Mouse (Mus musculus) hindbrain, embryonic 11.5 days (tissue): ENCODE measurements around the gene Il1a. TPM values are rescaled to one million over a fixed set of nuclear protein-coding genes. Genes with fewer than 3 reads are reported as not detected.

Source experiments
- ATAC-seq: fragments of 200-750 bp; cut with Nextera tagmentation; 2 replicates; pipeline ENCODE4 v1.8.0; 2017; ENCODE audit warnings: mild to moderate bottlenecking, moderate TSS enrichment, moderate library complexity; ENCODE audit not compliant: low FRiP score
- DNase-seq: peaks from one replicate; pipeline ENCODE4 v3.0.0-alpha.2; 2015; ENCODE audit warnings: low spot score
- H3K27ac ChIP-seq: fragments of 300-500 bp; sonication (generic); 2 replicates; pipeline ENCODE4 v1.5.1; 2014; ENCODE audit warnings: mild to moderate bottlenecking, low read depth, low read length
- H3K27me3 ChIP-seq: fragments of 300-500 bp; sonication (generic); 2 replicates; pipeline ENCODE4 v1.6.1; 2014; ENCODE audit warnings: mild to moderate bottlenecking, low read length, moderate library complexity, mixed read lengths; ENCODE audit not compliant: control insufficient read depth, insufficient read depth
- H3K36me3 ChIP-seq: fragments of 300-500 bp; sonication (generic); 2 replicates; pipeline ENCODE4 v1.6.1; 2014; ENCODE audit warnings: mild to moderate bottlenecking, low read length, moderate library complexity, mixed read lengths; ENCODE audit not compliant: control insufficient read depth, insufficient read depth
- H3K4me1 ChIP-seq: fragments of 300-500 bp; sonication (generic); replicated peaks from 2 replicates; pipeline ENCODE4 v1.6.1; 2014; ENCODE audit warnings: low read length, mixed read lengths; ENCODE audit not compliant: control insufficient read depth, insufficient read depth
- H3K4me2 ChIP-seq: fragments of 300-500 bp; sonication (generic); replicated peaks from 2 replicates; pipeline ENCODE4 v1.6.1; 2014; ENCODE audit warnings: mild to moderate bottlenecking, low read depth, low read length
- H3K4me3 ChIP-seq: fragments of 300-500 bp; sonication (generic); 2 replicates; pipeline ENCODE4 v1.5.1; 2014; ENCODE audit warnings: low read depth, low read length
- H3K9ac ChIP-seq: fragments of 300-500 bp; sonication (generic); 2 replicates; pipeline ENCODE4 v1.6.1; 2014; ENCODE audit warnings: low read depth, low read length
- H3K9me3 ChIP-seq: fragments of 300-500 bp; sonication (generic); 2 replicates; pipeline ENCODE4 v1.6.1; 2016; ENCODE audit warnings: low read length; ENCODE audit not compliant: control insufficient read depth
- WGBS: fragments of 180-500 bp; shearing (Covaris S2); extraction: QIAGEN DNeasy Blood & Tissue Kit; methylation state at CpG from one replicate; pipeline ENCODE4 v1.1.7; 2014; 5-methylcytosine and 5-hydroxymethylcytosine counted together
- polyA plus RNA-seq: library from polyadenylated mRNA; unstranded; fragments of >200 nt; fragmentation: Nextera tagmentation; extraction: Ambion mirVana; gene quantifications from 2 replicates; pipeline ENCODE4 v1.2.1, GENCODE M21; 2014

Gene Il1a
- polyA plus RNA-seq, 1 experiment from 2014 or later, result 0.22 TPM

GRCm38 (mm10) chr2:129258056-129258455 lies 51.7 kb downstream of the Il1a start:
- no peak for ATAC-seq
- H3K27me3 ChIP-seq, result no peaks in the 10 kb centered on the region
- no peak overlapping the region for H3K4me3 ChIP-seq
- no peak for DNase-seq
- H3K27ac ChIP-seq, result no peak overlapping the region
- H3K36me3 ChIP-seq, result no peaks in the 10 kb centered on the region
- no peak overlapping the region for H3K4me2 ChIP-seq
- H3K9ac ChIP-seq, result no peak overlapping the region; the same call in 1 of the 2 replicates
- no peaks in the 10 kb centered on the region for H3K9me3 ChIP-seq
- 93% methylated on average over 3 of the region's 3 CpGs for WGBS
- no peaks in the 10 kb centered on the region for H3K4me1 ChIP-seq

- H3K4me1 ChIP-seq, result no peaks in the 10 kb centered on the region
- H3K4me3 ChIP-seq, result no peak overlapping the region
- H3K27me3 ChIP-seq, result no peaks in the 10 kb centered on the region
- no peaks in the 10 kb centered on the region for H3K36me3 ChIP-seq
- no peak overlapping the region for H3K4me2 ChIP-seq
- no peak overlapping the region for H3K9ac ChIP-seq
- no peak for ATAC-seq
- H3K9me3 ChIP-seq, result no peaks in the 10 kb centered on the region
- no peak overlapping the region for H3K27ac ChIP-seq
- WGBS, result 75% methylated on average over 4 of the region's 4 CpGs
- no peak for DNase-seq
Measured at GRCm38 (mm10) chr2:129256006-129256405, 53.8 kb downstream of the Il1a start.

GRCm38 (mm10) chr2:129254076-129254475 lies 55.7 kb downstream of the Il1a start:
- Histone ChIP-seq H3K4me3 (no peak overlapping the region), H3K27ac (no peak overlapping the region), H3K4me2 (no peak overlapping the region), H3K27me3 (no peaks in the 10 kb centered on the region), H3K4me1 (no peaks in the 10 kb centered on the region), H3K9me3 (no peaks in the 10 kb centered on the region), H3K9ac (no peak overlapping the region), H3K36me3 (no peaks in the 10 kb centered on the region)
- no peak for ATAC-seq
- no peak for DNase-seq
- 85% methylated on average over 2 of the region's 2 CpGs for WGBS

- Histone ChIP-seq H3K27ac (no peak overlapping the region), H3K9me3 (no peaks in the 10 kb centered on the region), H3K4me2 (no peak overlapping the region), H3K4me3 (no peak overlapping the region), H3K9ac (no peak overlapping the region), H3K4me1 (no peaks in the 10 kb centered on the region), H3K36me3 (no peaks in the 10 kb centered on the region), H3K27me3 (no peaks in the 10 kb centered on the region)
- ATAC-seq, result no peak
- 70% methylated on average over 2 of the region's 2 CpGs for WGBS
- DNase-seq, result no peak
Measured at GRCm38 (mm10) chr2:129253631-129253970, 56.2 kb downstream of the Il1a start.

GRCm38 (mm10) chr2:129252836-129253630 lies 56.7 kb downstream of the Il1a start:
- Histone ChIP-seq H3K4me1 (no peaks in the 10 kb centered on the region), H3K27me3 (no peaks in the 10 kb centered on the region), H3K9me3 (no peaks in the 10 kb centered on the region), H3K36me3 (no peaks in the 10 kb centered on the region), H3K27ac (no peak overlapping the region), H3K4me3 (no peak overlapping the region), H3K9ac (no peak overlapping the region), H3K4me2 (no peak overlapping the region)
- 88% methylated on average over 17 of the region's 19 CpGs for WGBS
- no peak for ATAC-seq
- DNase-seq, result no peak

Other genes with a start within 250 kb of the Il1a start
- gene Ttl, start 244.0 kb downstream of the Il1a start, polyA plus RNA-seq, result 17.1 and 18.9 TPM in 2 replicates
- 16.7 and 19.7 TPM in 2 replicates for gene Polr1b, start 209.0 kb downstream of the Il1a start, polyA plus RNA-seq
- gene Chchd5, start 180.3 kb downstream of the Il1a start, polyA plus RNA-seq, result 26.0 and 27.8 TPM in 2 replicates
- 50.3 and 59.9 TPM in 2 replicates for gene Slc20a1, start 111.2 kb downstream of the Il1a start, polyA plus RNA-seq
- gene Ckap2l, start 12.8 kb downstream of the Il1a start, polyA plus RNA-seq, result 65.9 and 77.5 TPM in 2 replicates
- gene Il1b, start 61.2 kb upstream of the Il1a start, polyA plus RNA-seq, result 0.32 TPM in 1 of 2 replicates, not detected in the other
- gene F830045P16Rik, start 226.6 kb upstream of the Il1a start, polyA plus RNA-seq, result not detected in 2 replicates